Mouse (Mus musculus): ENCODE results near the gene Ttc7b.

GRCm38 (mm10) chr12:100542076-100542475 is 21.4 kb upstream of the Ttc7b start:
- no peak for TF ChIP-seq CTCF (IDR thresholded peaks at IDR 0.05; ENCODE audit: control insufficient read depth, insufficient read depth, insufficient read length)
- TF ChIP-seq FOSL1 (IDR thresholded peaks at IDR 0.05; ENCODE audit: insufficient read depth, low read length, poor library complexity, severe bottlenecking): no peak

Data from C2C12 (cell line).